Mouse (Mus musculus): Measurements from ENCODE around the gene Ppp1r1b. TPM values are rescaled to one million over a fixed set of nuclear protein-coding genes. Genes with fewer than 3 reads are reported as not detected.

Ppp1r1b gene
- polyA plus RNA-seq, 1 experiment from 2014 or later = 0.17 TPM

DNA sequence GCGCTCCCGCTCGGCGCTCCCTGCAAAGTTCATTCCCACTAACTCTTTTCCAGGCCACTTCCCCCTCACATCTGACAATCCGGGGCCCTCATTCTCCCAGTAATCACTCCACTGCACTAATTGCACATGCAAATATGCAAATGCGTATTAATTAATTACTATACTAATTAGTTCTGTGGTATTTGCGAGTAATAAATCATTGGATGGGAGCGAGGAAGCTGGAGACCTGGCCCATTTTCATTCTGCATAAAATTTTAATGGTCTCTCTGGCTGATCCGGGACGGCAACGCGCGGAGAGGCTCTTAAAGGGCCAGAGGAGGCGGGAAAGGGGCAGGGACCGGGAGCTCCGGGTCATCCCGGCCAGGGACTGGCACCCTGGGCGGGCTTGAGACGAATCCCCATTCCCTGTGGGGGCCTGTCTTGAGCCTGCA lies 9.1 kb upstream of the Ppp1r1b start:
- H3K9ac ChIP-seq (ENCODE audit: low read length) = peak overlapping the region; percentile 4; the same call in 1 of the 2 replicates
- H3K27ac ChIP-seq (replicated peaks; ENCODE audit: low read depth, low read length) = no peak overlapping the region
- no peaks in the 10 kb centered on the region; the same call in 1 of the 2 replicates for H3K36me3 ChIP-seq (ENCODE audit: control insufficient read depth, insufficient read depth, low read length)
- DNase-seq (ENCODE audit: low spot score) (no peak), ATAC-seq (ENCODE audit: insufficient number of reproducible peaks, low FRiP score, low TSS enrichment, low read depth) (no peak)
- no peaks in the 10 kb centered on the region for H3K9me3 ChIP-seq (ENCODE audit: control insufficient read depth, low read length)
- under 1% methylated on average over 19 of the region's 19 CpGs for WGBS
- peak overlapping the region; percentile 85 for H3K4me2 ChIP-seq (ENCODE audit: low read depth, severe bottlenecking)
- peaks cover 18% of the 10 kb centered on the region for H3K4me1 ChIP-seq (ENCODE audit: control insufficient read depth, insufficient read depth, low read length)
- H3K4me3 ChIP-seq (ENCODE audit: low read depth, low read length) = peak overlapping the region; percentile 34
- H3K27me3 ChIP-seq (ENCODE audit: control insufficient read depth, insufficient read depth, low read length) = peaks cover 82% of the 10 kb centered on the region

- H3K9me3 ChIP-seq (ENCODE audit: control insufficient read depth, low read length) = no peaks in the 10 kb centered on the region
- no peak overlapping the region for H3K9ac ChIP-seq (ENCODE audit: low read length)
- 9% methylated on average over 11 of the region's 11 CpGs for WGBS
- H3K4me2 ChIP-seq (ENCODE audit: low read depth, severe bottlenecking) = peak overlapping the region; percentile 85; the same call in 1 of the 2 replicates
- H3K27ac ChIP-seq (replicated peaks; ENCODE audit: low read depth, low read length) = no peak overlapping the region
- DNase-seq (ENCODE audit: low spot score) (no peak), ATAC-seq (ENCODE audit: insufficient number of reproducible peaks, low FRiP score, low TSS enrichment, low read depth) (no peak)
- no peak overlapping the region for H3K4me3 ChIP-seq (ENCODE audit: low read depth, low read length)
- H3K27me3 ChIP-seq (ENCODE audit: control insufficient read depth, insufficient read depth, low read length) = peaks cover 75% of the 10 kb centered on the region
- peaks cover 18% of the 10 kb centered on the region for H3K4me1 ChIP-seq (ENCODE audit: control insufficient read depth, insufficient read depth, low read length)
- no peaks in the 10 kb centered on the region; the same call in 1 of the 2 replicates for H3K36me3 ChIP-seq (ENCODE audit: control insufficient read depth, insufficient read depth, low read length)
Observed at GRCm38 (mm10) chr11:98339679-98340287, 8.4 kb upstream of the Ppp1r1b start.

DNA sequence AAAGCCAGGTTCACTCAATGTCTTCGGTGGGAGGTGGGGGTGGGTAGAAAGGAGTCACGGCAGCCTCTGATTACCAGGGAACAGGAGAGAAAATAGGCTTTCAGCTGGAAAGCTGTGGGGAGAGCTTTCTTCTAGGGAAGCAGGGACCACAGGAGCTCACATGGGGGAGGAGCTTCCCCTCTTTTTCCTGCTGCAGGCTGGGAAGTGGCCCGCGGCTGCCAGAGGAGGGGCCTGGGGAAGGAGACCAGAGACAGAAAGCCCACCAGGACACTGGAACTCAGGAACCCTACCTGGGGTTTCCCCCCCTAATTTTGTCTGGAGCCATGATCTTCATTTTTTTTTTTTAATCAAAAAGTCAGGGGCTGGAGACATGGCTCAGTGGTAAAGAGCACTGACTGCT lies 7.6 kb upstream of the Ppp1r1b start:
- Histone ChIP-seq H3K9me3 (ENCODE audit: control insufficient read depth, low read length) (no peaks in the 10 kb centered on the region), H3K4me3 (ENCODE audit: low read depth, low read length) (no peak overlapping the region), H3K36me3 (ENCODE audit: control insufficient read depth, insufficient read depth, low read length) (no peaks in the 10 kb centered on the region; the same call in 1 of the 2 replicates), H3K27me3 (ENCODE audit: control insufficient read depth, insufficient read depth, low read length) (peaks cover 74% of the 10 kb centered on the region), H3K4me1 (ENCODE audit: control insufficient read depth, insufficient read depth, low read length) (peaks cover 18% of the 10 kb centered on the region), H3K9ac (ENCODE audit: low read length) (no peak overlapping the region), H3K27ac (replicated peaks; ENCODE audit: low read depth, low read length) (no peak overlapping the region), H3K4me2 (ENCODE audit: low read depth, severe bottlenecking) (no peak overlapping the region)
- WGBS = 9% methylated on average over 3 of the region's 4 CpGs
- DNase-seq (ENCODE audit: low spot score) (no peak), ATAC-seq (ENCODE audit: insufficient number of reproducible peaks, low FRiP score, low TSS enrichment, low read depth) (no peak)

- 60% methylated on average over 4 of the region's 4 CpGs for WGBS
- H3K36me3 ChIP-seq (ENCODE audit: control insufficient read depth, insufficient read depth, low read length) = no peaks in the 10 kb centered on the region; the same call in 1 of the 2 replicates
- ATAC-seq (ENCODE audit: insufficient number of reproducible peaks, low FRiP score, low TSS enrichment, low read depth) = no peak
Observed at GRCm38 (mm10) chr11:98341174-98341573, 7.0 kb upstream of the Ppp1r1b start.

DNA sequence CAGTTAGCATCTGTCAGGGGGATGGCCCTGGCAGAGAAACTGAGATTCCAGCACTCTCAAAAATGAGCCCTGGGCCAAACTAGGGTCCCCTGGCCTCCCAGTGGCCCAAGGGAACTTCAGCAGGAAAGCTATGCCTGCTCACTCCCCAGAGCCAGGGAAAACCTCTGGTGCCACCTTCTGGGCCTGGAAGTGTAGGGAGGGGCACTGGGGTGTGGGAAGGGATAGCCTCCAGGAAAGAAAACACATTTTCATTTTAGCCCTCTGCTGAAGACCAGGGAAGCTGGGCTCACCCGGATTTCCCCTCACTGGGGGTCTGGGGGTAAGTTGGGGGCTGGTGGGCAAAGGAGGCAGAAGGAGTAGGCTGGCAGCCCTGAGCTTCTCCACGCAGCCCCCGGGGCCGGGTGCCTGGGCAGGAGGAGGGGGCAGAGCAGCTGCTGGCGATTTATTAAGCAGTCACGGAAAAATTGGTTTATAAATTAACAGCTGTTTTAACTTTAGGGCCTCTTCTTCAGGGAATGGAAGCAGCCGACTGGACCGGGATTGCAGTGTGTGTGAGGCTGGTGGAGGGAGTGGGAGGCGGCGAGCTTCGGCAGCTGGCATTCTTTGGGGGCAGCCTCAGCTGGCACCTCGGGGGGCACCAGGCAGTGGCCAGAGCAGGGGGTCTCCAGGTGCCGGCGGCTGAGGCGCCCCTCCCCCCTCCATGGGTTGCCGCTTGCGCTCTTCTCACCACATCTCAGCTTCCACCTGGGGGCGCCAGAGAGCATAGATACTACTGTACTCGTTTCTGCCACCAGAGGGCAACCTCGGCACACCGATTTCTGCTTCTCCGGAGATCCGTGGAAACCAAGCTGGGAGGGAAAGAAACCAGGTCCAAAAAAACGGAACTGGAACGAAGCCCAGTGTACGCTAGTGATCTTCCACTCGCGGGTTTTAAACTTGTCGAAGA lies 5.9 kb upstream of the Ppp1r1b start:
- WGBS = 3% methylated on average over 28 of the region's 29 CpGs
- Histone ChIP-seq H3K4me3 (ENCODE audit: low read depth, low read length) (0 out of 2 replicates have a peak overlapping the region, but pooled peaks have one; percentile 8), H3K4me2 (ENCODE audit: low read depth, severe bottlenecking) (peak overlapping the region; percentile 36), H3K36me3 (ENCODE audit: control insufficient read depth, insufficient read depth, low read length) (no peaks in the 10 kb centered on the region; the same call in 1 of the 2 replicates), H3K4me1 (ENCODE audit: control insufficient read depth, insufficient read depth, low read length) (peaks cover 18% of the 10 kb centered on the region), H3K9ac (ENCODE audit: low read length) (no peak overlapping the region), H3K27ac (replicated peaks; ENCODE audit: low read depth, low read length) (no peak overlapping the region), H3K27me3 (ENCODE audit: control insufficient read depth, insufficient read depth, low read length) (peaks cover 74% of the 10 kb centered on the region), H3K9me3 (ENCODE audit: control insufficient read depth, low read length) (no peaks in the 10 kb centered on the region)
- DNase-seq (ENCODE audit: low spot score) = peak; percentile 99
- ATAC-seq (ENCODE audit: insufficient number of reproducible peaks, low FRiP score, low TSS enrichment, low read depth) = 0 out of 2 replicates have a peak, but pooled peaks have one; percentile 61

More at GRCm38 (mm10) chr11:98341174-98341573, 7.0 kb upstream of the Ppp1r1b start:
- H3K4me1 ChIP-seq (ENCODE audit: control insufficient read depth, insufficient read depth, low read length) = peaks cover 18% of the 10 kb centered on the region
- no peak overlapping the region for H3K4me2 ChIP-seq (ENCODE audit: low read depth, severe bottlenecking)
- H3K27ac ChIP-seq (replicated peaks; ENCODE audit: low read depth, low read length) = no peak overlapping the region
- peaks cover 74% of the 10 kb centered on the region for H3K27me3 ChIP-seq (ENCODE audit: control insufficient read depth, insufficient read depth, low read length)
- DNase-seq (ENCODE audit: low spot score) = no peak
- no peak overlapping the region for H3K9ac ChIP-seq (ENCODE audit: low read length)
- no peaks in the 10 kb centered on the region for H3K9me3 ChIP-seq (ENCODE audit: control insufficient read depth, low read length)
- H3K4me3 ChIP-seq (ENCODE audit: low read depth, low read length) = no peak overlapping the region

- no peaks in the 10 kb centered on the region for H3K36me3 ChIP-seq (ENCODE audit: control insufficient read depth, insufficient read depth, low read length)
- DNase-seq (ENCODE audit: low spot score) = peak; percentile 91
- peaks cover 74% of the 10 kb centered on the region for H3K27me3 ChIP-seq (ENCODE audit: control insufficient read depth, insufficient read depth, low read length)
- no peak overlapping the region for H3K27ac ChIP-seq (replicated peaks; ENCODE audit: low read depth, low read length)
- no peak overlapping the region for H3K4me3 ChIP-seq (ENCODE audit: low read depth, low read length)
- no peak for ATAC-seq (ENCODE audit: insufficient number of reproducible peaks, low FRiP score, low TSS enrichment, low read depth)
- H3K4me1 ChIP-seq (ENCODE audit: control insufficient read depth, insufficient read depth, low read length) = peaks cover 18% of the 10 kb centered on the region
- no peak overlapping the region for H3K9ac ChIP-seq (ENCODE audit: low read length)
- H3K9me3 ChIP-seq (ENCODE audit: control insufficient read depth, low read length) = no peaks in the 10 kb centered on the region
- WGBS = 1% methylated on average over 14 of the region's 14 CpGs
- H3K4me2 ChIP-seq (ENCODE audit: low read depth, severe bottlenecking) = no peak overlapping the region
Observed at GRCm38 (mm10) chr11:98345253-98345652, 3.0 kb upstream of the Ppp1r1b start.

DNA sequence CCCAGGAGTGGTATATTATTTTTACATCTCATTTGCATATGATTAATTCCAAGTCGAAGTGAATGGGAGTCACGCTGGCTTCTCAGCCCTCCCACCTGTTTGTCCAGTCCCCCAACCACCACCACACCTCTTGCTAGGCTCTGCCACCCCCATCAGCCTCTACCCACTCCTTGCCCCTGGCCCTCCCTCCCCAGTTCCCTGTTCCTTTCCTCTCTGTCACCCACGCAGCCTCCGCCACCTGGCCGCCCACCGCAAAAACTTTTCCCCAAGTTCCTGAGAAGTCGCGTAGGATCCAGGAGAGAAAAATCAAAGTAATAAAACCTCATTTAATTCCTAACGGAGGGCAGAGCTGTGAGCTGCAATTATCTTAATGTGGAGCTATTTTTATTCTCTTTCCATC lies 2.0 kb upstream of the Ppp1r1b start:
- no peak overlapping the region for H3K4me3 ChIP-seq (ENCODE audit: low read depth, low read length)
- H3K27me3 ChIP-seq (ENCODE audit: control insufficient read depth, insufficient read depth, low read length) = peaks cover 76% of the 10 kb centered on the region
- no peak overlapping the region for H3K4me2 ChIP-seq (ENCODE audit: low read depth, severe bottlenecking)
- H3K36me3 ChIP-seq (ENCODE audit: control insufficient read depth, insufficient read depth, low read length) = no peaks in the 10 kb centered on the region
- WGBS = 12% methylated on average over 9 of the region's 9 CpGs
- H3K4me1 ChIP-seq (ENCODE audit: control insufficient read depth, insufficient read depth, low read length) = peaks cover 18% of the 10 kb centered on the region
- ATAC-seq (ENCODE audit: insufficient number of reproducible peaks, low FRiP score, low TSS enrichment, low read depth) (no peak), DNase-seq (ENCODE audit: low spot score) (peak; percentile 20)
- H3K9me3 ChIP-seq (ENCODE audit: control insufficient read depth, low read length) = no peaks in the 10 kb centered on the region
- H3K27ac ChIP-seq (replicated peaks; ENCODE audit: low read depth, low read length) = no peak overlapping the region
- H3K9ac ChIP-seq (ENCODE audit: low read length) = no peak overlapping the region

- Histone ChIP-seq H3K27me3 (ENCODE audit: control insufficient read depth, insufficient read depth, low read length) (peaks cover 76% of the 10 kb centered on the region), H3K4me1 (ENCODE audit: control insufficient read depth, insufficient read depth, low read length) (peaks cover 12% of the 10 kb centered on the region), H3K9ac (ENCODE audit: low read length) (no peak overlapping the region), H3K27ac (replicated peaks; ENCODE audit: low read depth, low read length) (no peak overlapping the region), H3K4me3 (ENCODE audit: low read depth, low read length) (no peak overlapping the region), H3K9me3 (ENCODE audit: control insufficient read depth, low read length) (no peaks in the 10 kb centered on the region), H3K36me3 (ENCODE audit: control insufficient read depth, insufficient read depth, low read length) (no peaks in the 10 kb centered on the region), H3K4me2 (ENCODE audit: low read depth, severe bottlenecking) (peak overlapping the region; percentile 84; the same call in 1 of the 2 replicates)
- WGBS = 7% methylated on average over 10 of the region's 12 CpGs
- DNase-seq (ENCODE audit: low spot score) (peak; percentile 20), ATAC-seq (ENCODE audit: insufficient number of reproducible peaks, low FRiP score, low TSS enrichment, low read depth) (no peak)
Observed at GRCm38 (mm10) chr11:98347385-98348082, 670 bp upstream of the Ppp1r1b start.

All from limb, embryonic 11.5 days (tissue).